Mouse (Mus musculus) kidney, postnatal 0 days (tissue): Measurements from ENCODE around the gene Fam126a. TPM values are rescaled to one million over a fixed set of nuclear protein-coding genes. Genes with fewer than 3 reads are reported as not detected.

Source experiments
- ATAC-seq: fragments of 200-750 bp; cut with Nextera tagmentation; replicated peaks from 2 replicates; pipeline ENCODE4 v1.8.0; 2017; ENCODE audit warnings: low read depth, moderate number of reproducible peaks, moderate TSS enrichment, moderate library complexity; ENCODE audit not compliant: low FRiP score
- DNase-seq: peaks from one replicate; pipeline ENCODE4 v3.0.0-alpha.2; 2016; ENCODE audit warnings: low spot score
- H3K27ac ChIP-seq: fragments of 300-500 bp; sonication (generic); 2 replicates; pipeline ENCODE4 v1.5.1; 2014; ENCODE audit warnings: mild to moderate bottlenecking
- H3K27me3 ChIP-seq: fragments of 300-500 bp; sonication (generic); 2 replicates; pipeline ENCODE4 v1.6.1; 2014; ENCODE audit warnings: low read length, mixed read lengths; ENCODE audit not compliant: insufficient read depth
- H3K36me3 ChIP-seq: fragments of 300-500 bp; sonication (generic); 2 replicates; pipeline ENCODE4 v1.6.1; 2014; ENCODE audit warnings: low read length, mixed read lengths; ENCODE audit not compliant: insufficient read depth
- H3K4me1 ChIP-seq: fragments of 300-500 bp; sonication (generic); replicated peaks from 2 replicates; pipeline ENCODE4 v1.6.1; 2014; ENCODE audit warnings: antibody characterized with exemption, low read length, mixed read lengths; ENCODE audit not compliant: insufficient read depth
- H3K4me2 ChIP-seq: fragments of 300-500 bp; sonication (generic); 2 replicates; pipeline ENCODE4 v1.6.1; 2014; ENCODE audit warnings: mild to moderate bottlenecking, low read length, moderate library complexity, mixed read lengths
- H3K4me3 ChIP-seq: fragments of 300-500 bp; sonication (generic); replicated peaks from 2 replicates; pipeline ENCODE4 v1.5.1; 2014; ENCODE audit warnings: low read depth, low read length
- H3K9ac ChIP-seq: fragments of 300-500 bp; sonication (generic); 2 replicates; pipeline ENCODE4 v1.6.1; 2014; ENCODE audit warnings: low read depth, low read length
- H3K9me3 ChIP-seq: fragments of 300-500 bp; sonication (generic); replicated peaks from 2 replicates; pipeline ENCODE4 v1.6.1; 2016; ENCODE audit warnings: low read length, inconsistent platforms, mixed read lengths
- CTCF ChIP-seq: IDR thresholded peaks from 2 replicates; pipeline ENCODE4 v1.5.1; 2016; ENCODE audit warnings: antibody characterized with exemption, low read depth, mild to moderate bottlenecking, moderate library complexity
- WGBS: fragments of 180-500 bp; shearing (Covaris S2); extraction: QIAGEN DNeasy Blood & Tissue Kit; methylation state at CpG from one replicate; pipeline ENCODE4 v1.1.7; 2014; 5-methylcytosine and 5-hydroxymethylcytosine counted together
- polyA plus RNA-seq: library from polyadenylated mRNA; unstranded; fragments of >200 nt; fragmentation: Nextera tagmentation; extraction: Ambion mirVana; gene quantifications from 2 replicates; pipeline ENCODE4 v1.2.1, GENCODE M21; 2015

Gene Fam126a
- polyA plus RNA-seq, 1 experiment from 2014 or later, result 10.7 TPM

GRCm38 (mm10) chr5:24043367-24043766 lies 12.9 kb upstream of the Fam126a start:
- TF ChIP-seq CTCF, result no peak
- no peak for ATAC-seq
- DNase-seq, result no peak
- Histone ChIP-seq H3K27me3 (no peaks in the 10 kb centered on the region), H3K9ac (no peak overlapping the region), H3K4me1 (no peaks in the 10 kb centered on the region), H3K27ac (no peak overlapping the region), H3K36me3 (no peaks in the 10 kb centered on the region), H3K4me3 (no peak overlapping the region), H3K9me3 (no peaks in the 10 kb centered on the region), H3K4me2 (no peak overlapping the region)
- 86% methylated on average over 2 of the region's 2 CpGs for WGBS

GRCm38 (mm10) chr5:24041341-24041852 lies 10.9 kb upstream of the Fam126a start:
- TF ChIP-seq CTCF, result no peak
- Histone ChIP-seq H3K36me3 (no peaks in the 10 kb centered on the region), H3K27ac (no peak overlapping the region), H3K4me1 (no peaks in the 10 kb centered on the region), H3K27me3 (no peaks in the 10 kb centered on the region), H3K4me3 (no peak overlapping the region), H3K4me2 (no peak overlapping the region), H3K9me3 (no peaks in the 10 kb centered on the region), H3K9ac (no peak overlapping the region)
- DNase-seq (no peak), ATAC-seq (no peak)
- WGBS, result 84% methylated on average over 4 of the region's 4 CpGs

GRCm38 (mm10) chr5:24040601-24041000 lies 10.1 kb upstream of the Fam126a start:
- Histone ChIP-seq H3K27me3 (no peaks in the 10 kb centered on the region), H3K4me3 (no peak overlapping the region), H3K4me2 (no peak overlapping the region), H3K27ac (no peak overlapping the region), H3K9ac (no peak overlapping the region), H3K9me3 (no peaks in the 10 kb centered on the region), H3K36me3 (no peaks in the 10 kb centered on the region), H3K4me1 (no peaks in the 10 kb centered on the region)
- ATAC-seq, result no peak
- no peak for DNase-seq
- TF ChIP-seq CTCF, result no peak

- no peak overlapping the region for H3K27ac ChIP-seq
- no peak for TF ChIP-seq CTCF
- no peaks in the 10 kb centered on the region for H3K9me3 ChIP-seq
- no peak overlapping the region for H3K4me2 ChIP-seq
- no peaks in the 10 kb centered on the region for H3K27me3 ChIP-seq
- 77% methylated on average over 5 of the region's 5 CpGs for WGBS
- no peaks in the 10 kb centered on the region for H3K36me3 ChIP-seq
- H3K4me1 ChIP-seq, result no peaks in the 10 kb centered on the region
- H3K4me3 ChIP-seq, result no peak overlapping the region
- H3K9ac ChIP-seq, result no peak overlapping the region
- DNase-seq, result no peak
- ATAC-seq, result no peak
Observed at GRCm38 (mm10) chr5:24039423-24039822, 8.9 kb upstream of the Fam126a start.

- no peak for TF ChIP-seq CTCF
- no peak overlapping the region for H3K9ac ChIP-seq
- DNase-seq (peak; percentile 84), ATAC-seq (no peak)
- 31% methylated on average over 5 of the region's 5 CpGs for WGBS
- no peak overlapping the region for H3K4me2 ChIP-seq
- H3K27ac ChIP-seq, result no peak overlapping the region
- H3K4me1 ChIP-seq, result no peaks in the 10 kb centered on the region
- H3K27me3 ChIP-seq, result no peaks in the 10 kb centered on the region
- H3K9me3 ChIP-seq, result no peaks in the 10 kb centered on the region
- no peak overlapping the region for H3K4me3 ChIP-seq
- no peaks in the 10 kb centered on the region for H3K36me3 ChIP-seq
Observed at GRCm38 (mm10) chr5:24038819-24039218, 8.3 kb upstream of the Fam126a start.

GRCm38 (mm10) chr5:24038190-24038589 lies 7.7 kb upstream of the Fam126a start:
- DNase-seq (peak; percentile 9), ATAC-seq (no peak)
- no peak overlapping the region for H3K27ac ChIP-seq
- H3K27me3 ChIP-seq, result no peaks in the 10 kb centered on the region
- no peak overlapping the region for H3K4me2 ChIP-seq
- H3K9ac ChIP-seq, result no peak overlapping the region
- no peak overlapping the region for H3K4me3 ChIP-seq
- WGBS, result 85% methylated on average over 2 of the region's 2 CpGs
- no peaks in the 10 kb centered on the region for H3K36me3 ChIP-seq
- H3K4me1 ChIP-seq, result no peaks in the 10 kb centered on the region
- H3K9me3 ChIP-seq, result no peaks in the 10 kb centered on the region
- TF ChIP-seq CTCF, result no peak

GRCm38 (mm10) chr5:24036731-24037130 lies 6.2 kb upstream of the Fam126a start:
- Histone ChIP-seq H3K4me3 (no peak overlapping the region), H3K27me3 (no peaks in the 10 kb centered on the region), H3K4me1 (no peaks in the 10 kb centered on the region), H3K4me2 (no peak overlapping the region), H3K9me3 (no peaks in the 10 kb centered on the region), H3K9ac (no peak overlapping the region), H3K36me3 (no peaks in the 10 kb centered on the region), H3K27ac (no peak overlapping the region)
- 90% methylated on average over 6 of the region's 6 CpGs for WGBS
- DNase-seq (no peak), ATAC-seq (no peak)
- TF ChIP-seq CTCF, result no peak
